In genomic region chr17:87796881-87797416, GRCm38 (mm10) we compare ENCODE assay signal across 8 mouse cellular contexts. TPM values are rescaled to one million over a fixed set of nuclear protein-coding genes. Genes with fewer than 3 reads are reported as not detected.
DNase-seq lines count a peak whose midpoint lies in the region; ATAC-seq lines count a peak whose summit lies in the region.

No protein-coding gene starts in this region.

- H3K9me3 ChIP-seq in intestine, embryonic 16.5 days (ENCODE audit: control insufficient read depth, low read length): no peaks in the 10 kb centered on the region
- H3K9me3 ChIP-seq in neural tube, embryonic 14.5 days (ENCODE audit: control insufficient read depth, low read length): no peaks in the 10 kb centered on the region

- peaks cover 51% of the 10 kb centered on the region for H3K27me3 ChIP-seq in intestine, embryonic 16.5 days (replicated peaks; ENCODE audit: control insufficient read depth, insufficient read depth, low read length)
- peaks cover 49% of the 10 kb centered on the region for H3K27me3 ChIP-seq in neural tube, embryonic 14.5 days (ENCODE audit: control insufficient read depth, insufficient read depth, low read length)

- H3K4me3 ChIP-seq in intestine, embryonic 16.5 days (ENCODE audit: low read length): peak overlapping the region; percentile 49
- peak overlapping the region; percentile 47 for H3K4me3 ChIP-seq in neural tube, embryonic 14.5 days (ENCODE audit: low read depth, low read length)

- DNase-seq in heart, adult 11 months: peak; percentile 78
- no peak for DNase-seq in heart, postnatal 25 days (ENCODE audit: low spot score)
- DNase-seq in thymus, postnatal 4 days: peak; percentile 11
- no peak for DNase-seq in thymus, postnatal 25 days
- no peak for DNase-seq in spleen, adult 18-20 months
- DNase-seq in gastrocnemius, postnatal 14 days: no peak

- H3K9ac ChIP-seq in intestine, embryonic 16.5 days (ENCODE audit: low read depth, low read length): 0 out of 2 replicates have a peak overlapping the region, but pooled peaks have one; percentile 19
- H3K9ac ChIP-seq in neural tube, embryonic 14.5 days (replicated peaks; ENCODE audit: low read depth, low read length): peak overlapping the region; percentile 50

- ATAC-seq in intestine, embryonic 16.5 days: no peak
- peak; percentile 73 for ATAC-seq in neural tube, embryonic 14.5 days (ENCODE audit: low read depth)

- H3K36me3 ChIP-seq in intestine, embryonic 16.5 days (ENCODE audit: control insufficient read depth, insufficient read depth, low read length): no peaks in the 10 kb centered on the region
- H3K36me3 ChIP-seq in neural tube, embryonic 14.5 days (ENCODE audit: control insufficient read depth, insufficient read depth, low read length): no peaks in the 10 kb centered on the region

- intact Hi-C loops in heart, postnatal 25 days (cut with DNase I): no loop called here
- intact Hi-C loops in gastrocnemius, postnatal 14 days (cut with DNase I; ENCODE audit: low total_unique reads): no loop called here

- H3K27ac ChIP-seq in intestine, embryonic 16.5 days (ENCODE audit: low read length): no peak overlapping the region
- no peak overlapping the region for H3K27ac ChIP-seq in neural tube, embryonic 14.5 days (ENCODE audit: low read depth, low read length)

- under 1% methylated on average over 61 of the region's 72 CpGs for WGBS in intestine, embryonic 16.5 days
- WGBS in neural tube, embryonic 14.5 days: under 1% methylated on average over 69 of the region's 72 CpGs

- H3K4me2 ChIP-seq in intestine, embryonic 16.5 days (ENCODE audit: low read depth, low read length): peak overlapping the region; percentile 80
- H3K4me2 ChIP-seq in neural tube, embryonic 14.5 days (ENCODE audit: low read depth, low read length): peak overlapping the region; percentile 94

- H3K4me1 ChIP-seq in intestine, embryonic 16.5 days (ENCODE audit: control insufficient read depth, insufficient read depth, low read length): peaks cover 21% of the 10 kb centered on the region
- peaks cover 22% of the 10 kb centered on the region; the same call in 1 of the 2 replicates for H3K4me1 ChIP-seq in neural tube, embryonic 14.5 days (ENCODE audit: control insufficient read depth, insufficient read depth, low read length)

RNA-seq across cellular contexts. Expression of gene Kcnk12, which starts 0.8 kb away (rescaled TPM):
- not detected for total RNA-seq in heart, postnatal 25 days (2021)
- not detected in 2 replicates for polyA plus RNA-seq in intestine, embryonic 16.5 days (2015; fragmentation: Nextera tagmentation; extraction: Ambion mirVana)
- 0.95 and 1.3 TPM in 2 replicates for polyA plus RNA-seq in neural tube, embryonic 14.5 days (2014; fragmentation: Nextera tagmentation; extraction: Ambion mirVana)
- not detected for total RNA-seq in gastrocnemius, postnatal 14 days (2021)

Comparison
In these comparisons a context has a peak if more than half of its experiments do, and no peak if none do; other contexts are left out.
1. DNase-seq: peak in heart, adult 11 months (single experiment) and thymus, postnatal 4 days (single experiment); none in heart, postnatal 25 days (single experiment), thymus, postnatal 25 days (single experiment), spleen, adult 18-20 months (0 of 2) and gastrocnemius, postnatal 14 days (single experiment).